In genomic region chr19:37686941-37687850, GRCm38 (mm10) we compare ENCODE assay signal across 10 mouse cellular contexts. TPM values are rescaled to one million over a fixed set of nuclear protein-coding genes. Genes with fewer than 3 reads are reported as not detected.
DNase-seq lines count a peak whose midpoint lies in the region; ATAC-seq and TF ChIP-seq lines count a peak whose summit lies in the region.
"Had no signal": no experiment of that assay in that cellular context is flagged by ENCODE, and none has a peak within 500 bp of the region (broad histone marks: within the 10 kb centered on the region; RNA-seq: fewer than 3 reads in every experiment).

No protein-coding gene starts in this region.

- no peak for ATAC-seq in heart, embryonic 13.5 days (ENCODE audit: extremely low read depth, insufficient number of reproducible peaks, low FRiP score, low TSS enrichment)
- peak; percentile 37; the same call in 1 of the 2 replicates for ATAC-seq in heart, postnatal 0 days (ENCODE audit: insufficient read depth, low read depth)
- ATAC-seq in midbrain, embryonic 12.5 days (ENCODE audit: low FRiP score, low read depth) = no peak

- no peak overlapping the region for H3K9ac ChIP-seq in heart, embryonic 13.5 days
- H3K9ac ChIP-seq in heart, postnatal 0 days (replicated peaks; ENCODE audit: low read depth, low read length) = no peak overlapping the region
- no peak overlapping the region for H3K9ac ChIP-seq in midbrain, embryonic 12.5 days (replicated peaks)

- no peak overlapping the region for H3K27ac ChIP-seq in heart, embryonic 13.5 days (replicated peaks)
- no peak overlapping the region for H3K27ac ChIP-seq in heart, postnatal 0 days (ENCODE audit: low read depth)
- H3K27ac ChIP-seq in midbrain, embryonic 12.5 days (replicated peaks) = no peak overlapping the region
- H3K27ac ChIP-seq: macrophage had no signal

- intact Hi-C loops in left cerebral cortex, postnatal 25 days (cut with DNase I) = no loop called here

- TF ChIP-seq EP300 in heart, postnatal 0 days (IDR thresholded peaks at IDR 0.05; ENCODE audit: low read depth) = no peak

- peak; percentile 13; the same call in 1 of the 2 replicates for TF ChIP-seq CTCF in heart, postnatal 0 days (IDR thresholded peaks at IDR 0.05; ENCODE audit: low read depth)

- H3K36me3 ChIP-seq in heart, embryonic 13.5 days = 0 out of 2 replicates have a peak, but pooled peaks cover 2% of the 10 kb centered on the region
- peaks cover 7% of the 10 kb centered on the region for H3K36me3 ChIP-seq in heart, postnatal 0 days (replicated peaks; ENCODE audit: control insufficient read depth, insufficient read depth, low read length)
- no peaks in the 10 kb centered on the region for H3K36me3 ChIP-seq in midbrain, embryonic 12.5 days

- no peaks in the 10 kb centered on the region for H3K9me3 ChIP-seq in heart, embryonic 13.5 days
- H3K9me3 ChIP-seq in heart, postnatal 0 days (replicated peaks; ENCODE audit: control insufficient read depth, low read length) = no peaks in the 10 kb centered on the region
- H3K9me3 ChIP-seq in midbrain, embryonic 12.5 days = no peaks in the 10 kb centered on the region

- DNase-seq in heart, adult 8-10 months (ENCODE audit: low spot score) = no peak
- DNase-seq in ZHBTc4 (ENCODE audit: low read depth, low spot score) = peak; percentile 92
- no peak for DNase-seq in heart, postnatal 0 days (ENCODE audit: low spot score)
- no peak for DNase-seq in spleen, postnatal 36 days (ENCODE audit: low spot score in 2 of 2)
- no peak for DNase-seq in c-Kit-positive CD71-positive TER-119-positive erythroid progenitor cells, embryonic 14.5 days (ENCODE audit: low spot score)
- DNase-seq in left cerebral cortex, postnatal 25 days (ENCODE audit: low spot score in 2 of 2) = no peak
- DNase-seq: thymus, postnatal 25 days had no signal

- H3K4me3 ChIP-seq in heart, embryonic 13.5 days = peak overlapping the region; percentile 21
- H3K4me3 ChIP-seq in heart, postnatal 0 days (ENCODE audit: low read depth, low read length) = no peak overlapping the region
- H3K4me3 ChIP-seq in midbrain, embryonic 12.5 days = 0 out of 2 replicates have a peak overlapping the region, but pooled peaks have one; percentile 0

- H3K27me3 ChIP-seq in heart, embryonic 13.5 days (replicated peaks) = peaks cover 99% of the 10 kb centered on the region
- peaks cover 87% of the 10 kb centered on the region for H3K27me3 ChIP-seq in heart, postnatal 0 days (ENCODE audit: control insufficient read depth, insufficient read depth, low read length)
- peaks cover 98% of the 10 kb centered on the region for H3K27me3 ChIP-seq in midbrain, embryonic 12.5 days

- H3K4me2 ChIP-seq in heart, embryonic 13.5 days = peak overlapping the region; percentile 43
- H3K4me2 ChIP-seq in heart, postnatal 0 days (ENCODE audit: low read depth, low read length) = no peak overlapping the region
- no peak overlapping the region for H3K4me2 ChIP-seq in midbrain, embryonic 12.5 days (replicated peaks)

- whole genome bisulfite sequencing in heart, embryonic 13.5 days = 6% methylated on average over 62 of the region's 62 CpGs
- WGBS in heart, postnatal 0 days = 13% methylated on average over 62 of the region's 62 CpGs
- 3% methylated on average over 62 of the region's 62 CpGs for WGBS in midbrain, embryonic 12.5 days

- H3K4me1 ChIP-seq in heart, embryonic 13.5 days = peaks cover 27% of the 10 kb centered on the region
- no peaks in the 10 kb centered on the region for H3K4me1 ChIP-seq in heart, postnatal 0 days (ENCODE audit: control insufficient read depth, insufficient read depth)
- peaks cover 13% of the 10 kb centered on the region for H3K4me1 ChIP-seq in midbrain, embryonic 12.5 days

RNA-seq across cellular contexts. Expression of gene Cyp26c1, which starts 1.8 kb away (rescaled TPM):
- not detected in 2 replicates for polyA plus RNA-seq in heart, embryonic 13.5 days (2015; fragmentation: Nextera tagmentation; extraction: Ambion mirVana)
- total RNA-seq in heart, adult 8-10 months (2022) = not detected
- total RNA-seq in heart, postnatal 0 days (2014; rRNA removed; ENCODE audit: low replicate concordance) = not detected in 2 replicates
- polyA plus RNA-seq in heart, postnatal 0 days (2015; fragmentation: Nextera tagmentation; extraction: Ambion mirVana) = not detected in 2 replicates
- not detected in 2 replicates for polyA plus RNA-seq in midbrain, embryonic 12.5 days (2016; fragmentation: Nextera tagmentation; extraction: Ambion mirVana)
- under 1 TPM in 1 of 2 experiments, not detected in 1; 0.21 TPM for total RNA-seq in left cerebral cortex, postnatal 25 days (2021)
- polyA plus RNA-seq: macrophage had no signal

RNA-seq across cellular contexts. Expression of gene Cyp26a1, which starts 10.4 kb away (rescaled TPM):
- 0.78 and 1.5 TPM in 2 replicates for polyA plus RNA-seq in heart, embryonic 13.5 days (2015; fragmentation: Nextera tagmentation; extraction: Ambion mirVana)
- total RNA-seq in heart, adult 8-10 months (2022) = under 1 TPM in 2 of 4 experiments, not detected in 2; 0.14 to 0.25 TPM
- total RNA-seq in heart, postnatal 0 days (2014; rRNA removed; ENCODE audit: low replicate concordance) = 0.08 and 0.46 TPM in 2 replicates
- polyA plus RNA-seq in heart, postnatal 0 days (2015; fragmentation: Nextera tagmentation; extraction: Ambion mirVana) = 1.3 and 1.6 TPM in 2 replicates
- polyA plus RNA-seq in midbrain, embryonic 12.5 days (2016; fragmentation: Nextera tagmentation; extraction: Ambion mirVana) = 0.19 and 0.46 TPM in 2 replicates
- under 1 TPM in 1 of 2 experiments, not detected in 1; 0.25 TPM for total RNA-seq in left cerebral cortex, postnatal 25 days (2021)
- polyA plus RNA-seq: macrophage had no signal
